Mouse (Mus musculus): ENCODE measurements around the gene AB124611. TPM values are rescaled to one million over a fixed set of nuclear protein-coding genes. Genes with fewer than 3 reads are reported as not detected.
"Not testable (repeated sequence)": the region's sequence is repeated elsewhere in the genome, so short reads cannot be mapped to it uniquely, and the experiment has no call there.

AB124611 gene
- polyA plus RNA-seq, 1 experiment from 2014 or later: 5.2 TPM

- Histone ChIP-seq H3K9ac (peak overlapping the region; percentile 86), H3K9me3 (replicated peaks) (no peaks in the 10 kb centered on the region), H3K27me3 (no peaks in the 10 kb centered on the region), H3K36me3 (peaks cover 57% of the 10 kb centered on the region), H3K4me3 (replicated peaks) (peak overlapping the region; percentile 92), H3K4me2 (peak overlapping the region; percentile 96), H3K4me1 (peaks cover 38% of the 10 kb centered on the region), H3K27ac (peak overlapping the region; percentile 90)
- peak; percentile 63; the same call in 1 of the 2 replicates for ATAC-seq (replicated peaks; ENCODE audit: low FRiP score)
- WGBS: 1% methylated on average over 69 of the region's 69 CpGs
Observed at GRCm38 (mm10) chr9:21593122-21593721, 67.2 kb downstream of the AB124611 start.

GRCm38 (mm10) chr9:21594350-21594749 is 68.4 kb downstream of the AB124611 start:
- not testable (repeated sequence) for H3K9me3 ChIP-seq (replicated peaks); H3K27me3 ChIP-seq; H3K27ac ChIP-seq; ATAC-seq (replicated peaks; ENCODE audit: low FRiP score)
- WGBS: 87% methylated on average over 8 of the region's 8 CpGs
- Histone ChIP-seq H3K4me3 (replicated peaks) (peak overlapping the region; percentile 92), H3K36me3 (peaks cover 45% of the 10 kb centered on the region), H3K4me2 (peak overlapping the region; percentile 96), H3K4me1 (peaks cover 38% of the 10 kb centered on the region), H3K9ac (peak overlapping the region; percentile 86; the same call in 1 of the 2 replicates)

- WGBS: 85% methylated on average over 2 of the region's 2 CpGs
- no peak overlapping the region for H3K4me3 ChIP-seq (replicated peaks)
- no peak for ATAC-seq (replicated peaks; ENCODE audit: low FRiP score)
- H3K9me3 ChIP-seq (replicated peaks): no peaks in the 10 kb centered on the region
- H3K4me2 ChIP-seq: no peak overlapping the region
- no peak overlapping the region for H3K9ac ChIP-seq
- H3K27ac ChIP-seq: no peak overlapping the region
- no peaks in the 10 kb centered on the region for H3K27me3 ChIP-seq
- peaks cover 38% of the 10 kb centered on the region for H3K4me1 ChIP-seq
- peaks cover 40% of the 10 kb centered on the region for H3K36me3 ChIP-seq
Observed at GRCm38 (mm10) chr9:21594838-21595237, 68.9 kb downstream of the AB124611 start.

Small RNAs within 50 kb of the gene (microRNA-seq; reads per million reads assigned to microRNA genes)
- 3.7 reads per million, percentile 19 among the genes with 10 or more reads in this experiment for gene Mir199a-1

Other genes with a start within 250 kb of the AB124611 start
- gene Kri1, start 238.2 kb upstream of the AB124611 start, polyA plus RNA-seq (2015; fragmentation: Nextera tagmentation; extraction: Ambion mirVana): 13.8 and 19.8 TPM in 2 replicates
- gene Cdkn2d, start 234.8 kb upstream of the AB124611 start, polyA plus RNA-seq (2015; fragmentation: Nextera tagmentation; extraction: Ambion mirVana): 51.2 and 51.5 TPM in 2 replicates
- gene Ap1m2, start 213.8 kb upstream of the AB124611 start, polyA plus RNA-seq (2015; fragmentation: Nextera tagmentation; extraction: Ambion mirVana): 35.9 and 37.1 TPM in 2 replicates
- 85.4 and 97.1 TPM in 2 replicates for gene Slc44a2, start 205.5 kb upstream of the AB124611 start, polyA plus RNA-seq (2015; fragmentation: Nextera tagmentation; extraction: Ambion mirVana)
- 208 and 221 TPM in 2 replicates for gene Ilf3, start 158.3 kb upstream of the AB124611 start, polyA plus RNA-seq (2015; fragmentation: Nextera tagmentation; extraction: Ambion mirVana)
- gene Qtrt1, start 114.3 kb upstream of the AB124611 start, polyA plus RNA-seq (2015; fragmentation: Nextera tagmentation; extraction: Ambion mirVana): 56.5 and 63.3 TPM in 2 replicates
- gene Dnm2, start 101.3 kb upstream of the AB124611 start, polyA plus RNA-seq (2015; fragmentation: Nextera tagmentation; extraction: Ambion mirVana): 75.3 and 79.1 TPM in 2 replicates
- gene Tmed1, start 15.9 kb upstream of the AB124611 start, polyA plus RNA-seq (2015; fragmentation: Nextera tagmentation; extraction: Ambion mirVana): 133 and 138 TPM in 2 replicates
- gene Carm1, start 20.7 kb downstream of the AB124611 start, polyA plus RNA-seq (2015; fragmentation: Nextera tagmentation; extraction: Ambion mirVana): 44.1 and 50.2 TPM in 2 replicates
- 28.4 and 28.6 TPM in 2 replicates for gene Timm29, start 66.5 kb downstream of the AB124611 start, polyA plus RNA-seq (2015; fragmentation: Nextera tagmentation; extraction: Ambion mirVana)
- 29.7 and 32.7 TPM in 2 replicates for gene Yipf2, start 66.7 kb downstream of the AB124611 start, polyA plus RNA-seq (2015; fragmentation: Nextera tagmentation; extraction: Ambion mirVana)
- 91.0 and 101 TPM in 2 replicates for gene Smarca4, start 90.0 kb downstream of the AB124611 start, polyA plus RNA-seq (2015; fragmentation: Nextera tagmentation; extraction: Ambion mirVana)
- gene Ldlr, start 197.3 kb downstream of the AB124611 start, polyA plus RNA-seq (2015; fragmentation: Nextera tagmentation; extraction: Ambion mirVana): 28.9 and 34.9 TPM in 2 replicates
- 126 and 135 TPM in 2 replicates for gene Spc24, start 234.1 kb downstream of the AB124611 start, polyA plus RNA-seq (2015; fragmentation: Nextera tagmentation; extraction: Ambion mirVana)